Mouse (Mus musculus) G1E (cell line): ENCODE results near the gene Olfr270. TPM values are rescaled to one million over a fixed set of nuclear protein-coding genes. Genes with fewer than 3 reads are reported as not detected.

Experiments used
- ATAC-seq: 2 replicates; pipeline ENCODE4 v1.8.0; 2016; ENCODE audit warnings: mild to moderate bottlenecking; ENCODE audit not compliant: insufficient number of reproducible peaks, poor library complexity, low FRiP score, severe bottlenecking; ENCODE audit errors: extremely low read depth
- DNase-seq: peaks from one replicate; pipeline ENCODE4 v3.0.0; 2012; ENCODE audit warnings: low spot score
- H3K27me3 ChIP-seq: 2 replicates; pipeline ENCODE4 v1.6.1; 2012; ENCODE audit warnings: mild to moderate bottlenecking, low read length, inconsistent platforms; ENCODE audit not compliant: insufficient read depth
- H3K36me3 ChIP-seq: replicated peaks from 2 replicates; pipeline ENCODE3; 2012; ENCODE audit warnings: mild to moderate bottlenecking, inconsistent platforms
- H3K4me1 ChIP-seq: 2 replicates; pipeline ENCODE4 v1.6.1; 2012; ENCODE audit warnings: low read depth, low read length, inconsistent platforms, mixed read lengths; ENCODE audit not compliant: insufficient read depth
- H3K4me3 ChIP-seq: 2 replicates; pipeline ENCODE4 v1.5.1; 2012; ENCODE audit warnings: low read depth, mild to moderate bottlenecking, inconsistent platforms, low read length, moderate library complexity, mixed read lengths
- H3K9me3 ChIP-seq: replicated peaks from 2 replicates; pipeline ENCODE4 v1.6.1; 2012; ENCODE audit warnings: inconsistent platforms
- CTCF ChIP-seq: IDR thresholded peaks from 2 replicates; pipeline ENCODE4 v1.5.1; 2012; ENCODE audit warnings: low read depth, low read length, inconsistent platforms, mixed read lengths
- GATA1 ChIP-seq: IDR thresholded peaks from 2 replicates; pipeline ENCODE4 v1.6.1; 2012; ENCODE audit warnings: borderline replicate concordance, low read length, inconsistent platforms, mixed read lengths
- GATA2 ChIP-seq: IDR thresholded peaks from 2 replicates; pipeline ENCODE4 v1.6.1; 2012; ENCODE audit warnings: low read depth, low read length, inconsistent platforms, borderline replicate concordance
- POLR2AphosphoS5 ChIP-seq: IDR thresholded peaks from 2 replicates; pipeline ENCODE4 v1.6.1; 2012; ENCODE audit warnings: low read depth, low read length, inconsistent platforms; ENCODE audit not compliant: insufficient replicate concordance
- TAL1 ChIP-seq: conservative IDR thresholded peaks from 2 replicates; pipeline ENCODE4 v1.6.1; 2012; ENCODE audit warnings: low read depth, low read length, inconsistent platforms, mixed read lengths
- polyA plus RNA-seq: library from polyadenylated mRNA; stranded (reverse); fragments of >175 nt; gene quantifications from 2 replicates; pipeline ENCODE4 v1.2.3, GENCODE M21; 2012
- total RNA-seq, 2 experiments: library from RNA; stranded (forward) in 1 of 2; stranded (reverse) in 1 of 2; fragments of 200-1000 nt in 1 of 2; fragments of >200 nt in 1 of 2; fragmentation: Nextera tagmentation in 1 of 2; gene quantifications; 2 replicates each; pipeline ENCODE4 v1.2.3; 2014 to 2017

Gene Olfr270
- total and polyA plus RNA-seq, 3 experiments = 0.38 TPM; not detected in 2

DNA sequence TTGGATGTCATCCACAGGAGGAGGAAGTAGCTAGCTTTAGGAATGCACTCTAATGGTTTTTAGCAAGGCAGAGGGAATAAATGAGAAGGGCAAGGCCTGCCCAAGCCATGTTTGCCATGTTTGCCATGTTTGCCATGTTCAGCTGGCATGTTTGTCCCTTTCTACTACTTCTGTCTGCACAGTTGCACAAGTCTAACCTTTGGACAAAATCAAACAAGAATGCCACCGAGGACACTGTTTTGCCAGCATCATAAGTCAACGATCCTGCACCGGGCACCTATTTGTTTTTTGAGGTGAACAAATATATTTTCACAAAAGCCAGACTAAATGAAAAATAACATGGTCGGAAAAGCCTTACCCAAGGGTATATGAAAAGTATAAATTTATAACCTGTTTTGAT is 45.5 kb downstream of the Olfr270 start:
- no peaks in the 10 kb centered on the region for H3K9me3 ChIP-seq
- TF ChIP-seq TAL1 (no peak), GATA1 (no peak), GATA2 (no peak), POLR2AphosphoS5 (no peak), CTCF (no peak)
- peaks cover 4% of the 10 kb centered on the region for H3K36me3 ChIP-seq
- DNase-seq (no peak), ATAC-seq (no peak)
- 0 out of 2 replicates have a peak, but pooled peaks cover 4% of the 10 kb centered on the region for H3K27me3 ChIP-seq
- H3K4me3 ChIP-seq = no peak overlapping the region
- H3K4me1 ChIP-seq = peaks cover 10% of the 10 kb centered on the region

DNA sequence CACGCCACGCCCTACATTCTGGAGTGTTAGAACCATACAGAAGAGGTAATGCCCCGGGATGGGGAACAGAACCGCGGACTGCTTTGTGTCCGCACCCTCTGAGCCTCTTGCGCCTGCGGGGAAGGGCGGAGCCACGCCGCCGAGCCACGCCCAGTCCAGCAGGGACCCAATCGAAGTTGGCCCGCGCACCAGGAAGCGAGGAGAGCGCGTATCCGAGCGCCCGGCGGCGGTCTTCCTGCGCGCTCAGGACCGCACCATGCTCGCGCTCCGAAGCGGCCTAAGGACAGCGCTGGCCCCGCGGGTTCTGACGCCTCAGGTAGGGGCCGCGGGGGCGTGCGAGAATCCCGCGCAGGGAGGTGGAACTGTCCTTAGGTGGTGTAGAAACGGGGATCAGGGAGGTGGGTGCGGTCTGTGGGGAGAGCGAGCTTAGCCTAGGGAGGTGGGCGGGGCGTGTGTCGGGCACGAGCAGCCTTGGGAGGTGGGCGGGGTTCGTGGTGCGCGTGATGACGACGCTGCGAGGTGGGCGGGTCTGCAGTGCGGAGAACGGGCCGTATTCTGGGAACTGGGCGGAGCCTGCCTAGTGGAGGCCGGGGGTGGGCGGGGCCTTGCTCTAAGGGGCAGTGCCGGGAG is 47.5 kb downstream of the Olfr270 start, which contains the start of gene Nipsnap3b:
TSS of gene Nipsnap3b (plus strand) at position 149 of the 630 bp plus-strand sequence.
- H3K4me3 ChIP-seq = peak within 1 kb of the TSS; percentile 85
- H3K27me3 ChIP-seq = 0 out of 2 replicates have a peak, but pooled peaks cover 4% of the 10 kb centered on the region
- peaks cover 17% of the 10 kb centered on the region for H3K36me3 ChIP-seq
- peaks cover 10% of the 10 kb centered on the region for H3K4me1 ChIP-seq
- DNase-seq (peak; percentile 88), ATAC-seq (peak; percentile 89)
- peaks cover 9% of the 10 kb centered on the region for H3K9me3 ChIP-seq
- TF ChIP-seq CTCF (no peak), TAL1 (no peak), POLR2AphosphoS5 (no peak), GATA1 (no peak), GATA2 (no peak)

DNA sequence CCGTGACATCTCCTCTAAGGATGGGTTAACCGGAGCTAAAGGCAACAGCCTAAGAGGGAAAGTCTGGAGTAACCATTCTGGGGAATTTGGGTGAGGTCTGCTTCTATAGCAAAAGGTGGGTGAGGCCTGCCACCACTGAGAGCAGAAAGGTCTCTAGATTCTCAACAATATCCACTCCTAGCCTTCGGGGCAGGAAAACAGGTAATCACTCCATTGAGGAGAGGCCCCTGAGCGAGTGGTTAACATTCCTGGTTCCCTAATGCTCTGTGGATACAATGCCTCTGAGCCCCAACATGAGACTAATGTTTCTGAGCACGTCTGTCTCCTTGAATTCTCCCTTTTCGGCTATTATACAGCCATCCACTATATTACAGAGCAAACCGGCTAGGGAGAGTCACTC is 50.1 kb downstream of the Olfr270 start:
- H3K9me3 ChIP-seq = peaks cover 19% of the 10 kb centered on the region
- H3K27me3 ChIP-seq = no peaks in the 10 kb centered on the region
- H3K4me1 ChIP-seq = peaks cover 10% of the 10 kb centered on the region
- DNase-seq (no peak), ATAC-seq (no peak)
- peaks cover 36% of the 10 kb centered on the region for H3K36me3 ChIP-seq
- TF ChIP-seq GATA1 (no peak), CTCF (no peak), GATA2 (no peak), POLR2AphosphoS5 (no peak)
- no peak overlapping the region for H3K4me3 ChIP-seq

DNA sequence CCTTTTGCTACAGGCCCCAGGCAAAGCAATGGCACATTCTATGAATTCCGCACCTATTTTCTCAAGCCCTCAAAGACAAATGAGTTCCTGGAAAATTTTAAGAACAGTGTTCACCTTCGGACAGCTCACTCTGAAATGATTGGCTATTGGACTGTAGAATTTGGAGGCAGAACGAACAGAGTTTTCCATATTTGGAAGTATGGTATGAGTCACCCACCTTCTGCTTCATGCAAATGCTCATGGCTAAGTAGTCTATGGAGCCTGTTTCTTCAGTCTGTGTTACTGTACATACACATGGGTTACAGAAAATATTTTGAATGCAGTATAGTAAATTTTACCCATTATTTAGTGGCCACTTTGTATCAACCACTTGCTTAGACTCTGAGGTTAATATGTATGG is 50.7 kb downstream of the Olfr270 start:
- H3K4me1 ChIP-seq = peaks cover 10% of the 10 kb centered on the region
- DNase-seq = no peak
- H3K27me3 ChIP-seq = no peaks in the 10 kb centered on the region
- H3K36me3 ChIP-seq = peaks cover 41% of the 10 kb centered on the region
- peaks cover 19% of the 10 kb centered on the region for H3K9me3 ChIP-seq
- no peak for TF ChIP-seq POLR2AphosphoS5
- no peak for TF ChIP-seq GATA2
- TF ChIP-seq GATA1 = no peak
- no peak for TF ChIP-seq CTCF
- TF ChIP-seq TAL1 = no peak
- no peak overlapping the region for H3K4me3 ChIP-seq
- no peak for ATAC-seq

DNA sequence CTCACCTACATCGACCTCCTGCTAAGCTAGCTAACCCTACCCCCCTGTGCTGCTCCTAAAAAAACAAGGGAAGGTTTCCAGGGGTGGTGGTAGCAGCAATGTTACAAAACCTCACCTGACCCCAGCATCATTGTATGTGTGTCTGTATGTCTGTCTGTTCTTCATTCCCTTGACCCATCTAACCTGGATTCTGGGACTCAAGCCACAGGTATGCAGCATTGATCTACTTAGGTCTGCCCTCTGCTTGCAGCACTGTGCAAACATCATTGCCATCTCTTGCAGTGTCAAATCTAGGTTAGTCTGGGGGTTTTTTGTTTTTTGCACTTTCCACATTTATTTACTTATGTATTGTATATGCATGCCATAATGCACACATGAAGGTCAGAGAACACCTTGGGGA is 54.0 kb downstream of the Olfr270 start:
- H3K36me3 ChIP-seq = peaks cover 61% of the 10 kb centered on the region
- no peak for TF ChIP-seq POLR2AphosphoS5
- TF ChIP-seq TAL1 = no peak
- TF ChIP-seq GATA1 = no peak
- TF ChIP-seq CTCF = no peak
- TF ChIP-seq GATA2 = no peak

More for the DNA sequence above, 54.0 kb downstream of the Olfr270 start:
- peaks cover 19% of the 10 kb centered on the region for H3K9me3 ChIP-seq
- no peaks in the 10 kb centered on the region for H3K27me3 ChIP-seq
- ATAC-seq = no peak
- no peak overlapping the region for H3K4me3 ChIP-seq
- no peaks in the 10 kb centered on the region for H3K4me1 ChIP-seq
- DNase-seq = no peak

Other genes starting within 250 kb of the Olfr270 start
- not detected in 2 replicates for gene Olfr275, start 149.9 kb upstream of the Olfr270 start, total RNA-seq (2014; fragmentation: Nextera tagmentation)
- gene Olfr275, start 149.9 kb upstream of the Olfr270 start, total RNA-seq (2017) = 0.17 and 0.44 TPM in 2 replicates
- not detected in 2 replicates for gene Olfr275, start 149.9 kb upstream of the Olfr270 start, polyA plus RNA-seq
- not detected in 2 replicates for gene Olfr273, start 105.3 kb upstream of the Olfr270 start, total RNA-seq (2014; fragmentation: Nextera tagmentation)
- 0.06 and 0.22 TPM in 2 replicates for gene Olfr273, start 105.3 kb upstream of the Olfr270 start, total RNA-seq (2017)
- gene Olfr273, start 105.3 kb upstream of the Olfr270 start, polyA plus RNA-seq = not detected in 2 replicates
- not detected in 2 replicates for gene Olfr272, start 45.4 kb upstream of the Olfr270 start, total RNA-seq (2014; fragmentation: Nextera tagmentation)
- 0.23 TPM in 1 of 2 replicates, not detected in the other for gene Olfr272, start 45.4 kb upstream of the Olfr270 start, total RNA-seq (2017)
- not detected in 2 replicates for gene Olfr272, start 45.4 kb upstream of the Olfr270 start, polyA plus RNA-seq
- gene Nipsnap3a, start 24.7 kb downstream of the Olfr270 start, total RNA-seq (2014; fragmentation: Nextera tagmentation) = not detected in 2 replicates
- gene Nipsnap3a, start 24.7 kb downstream of the Olfr270 start, total RNA-seq (2017) = not detected in 2 replicates
- gene Nipsnap3a, start 24.7 kb downstream of the Olfr270 start, polyA plus RNA-seq = not detected in 2 replicates
- gene Nipsnap3b, start 47.3 kb downstream of the Olfr270 start, total RNA-seq (2014; fragmentation: Nextera tagmentation) = 13.5 and 16.0 TPM in 2 replicates
- 29.2 and 31.5 TPM in 2 replicates for gene Nipsnap3b, start 47.3 kb downstream of the Olfr270 start, total RNA-seq (2017)
- gene Nipsnap3b, start 47.3 kb downstream of the Olfr270 start, polyA plus RNA-seq = 25.6 and 30.8 TPM in 2 replicates
- 21.5 and 23.0 TPM in 2 replicates for gene Abca1, start 195.3 kb downstream of the Olfr270 start, total RNA-seq (2014; fragmentation: Nextera tagmentation)
- 4.6 and 4.7 TPM in 2 replicates for gene Abca1, start 195.3 kb downstream of the Olfr270 start, total RNA-seq (2017)
- 1.8 and 2.1 TPM in 2 replicates for gene Abca1, start 195.3 kb downstream of the Olfr270 start, polyA plus RNA-seq